Mouse (Mus musculus) left cerebral cortex, postnatal 25 days (tissue): ENCODE measurements around the gene Epb41l1. TPM values are rescaled to one million over a fixed set of nuclear protein-coding genes. Genes with fewer than 3 reads are reported as not detected.
A peak's percentile ranks its signal among the peaks of the same experiment; 100 is the strongest.
"Not testable (repeated sequence)": the region's sequence is repeated elsewhere in the genome, so short reads cannot be mapped to it uniquely, and the experiment has no call there.

Experiments
- DNase-seq, 2 experiments: peaks; one replicate each; pipeline ENCODE4 v3.0.0; 2022; ENCODE audit warnings: low spot score in 2 of 2, mixed read lengths in 1 of 2
- intact Hi-C: fragments of 180-260 bp; cut with DNase I; formaldehyde crosslinking; loops from one replicate; pipeline ENCODE4 v1.15.1; 2025
- total RNA-seq, 2 experiments: library from RNA; stranded (reverse); gene quantifications; 2 replicates each; pipeline ENCODE4 v1.2.3; 2021

Gene Epb41l1
- total RNA-seq, 2 experiments from 2014 or later, result 349 to 370 TPM

DNA sequence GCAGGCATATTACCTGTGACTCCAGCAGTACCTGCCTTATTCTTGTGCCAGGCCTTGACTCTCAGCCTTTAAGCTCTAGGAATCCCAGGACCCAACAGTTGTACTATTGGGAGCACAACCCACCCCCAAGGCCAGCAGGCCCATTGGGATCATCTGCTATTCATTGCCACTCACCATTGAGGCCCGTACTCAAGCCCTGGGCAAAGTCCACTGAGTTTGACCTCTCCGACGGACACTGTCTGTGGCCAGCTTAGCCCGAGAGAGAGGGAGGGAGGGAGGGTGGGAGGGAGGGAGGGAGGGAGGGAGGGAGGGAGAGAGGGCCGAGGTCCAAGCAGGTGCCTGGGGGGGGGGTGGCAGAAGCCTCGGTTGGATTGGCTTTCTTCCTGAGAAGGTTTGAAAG, 91.9 kb downstream of the Epb41l1 start:
- no peak for DNase-seq
- intact Hi-C loops, result no loop called here

GRCm38 (mm10) chr2:156515102-156515501, 94.4 kb downstream of the Epb41l1 start:
- intact Hi-C loops, result loop anchor here (1.0 to 5.0 kb wide), 3 partner anchors 133 to 203 kb away; partner anchors contain the start of genes Cnbd2 and Scand1
- DNase-seq, result no peak

DNA sequence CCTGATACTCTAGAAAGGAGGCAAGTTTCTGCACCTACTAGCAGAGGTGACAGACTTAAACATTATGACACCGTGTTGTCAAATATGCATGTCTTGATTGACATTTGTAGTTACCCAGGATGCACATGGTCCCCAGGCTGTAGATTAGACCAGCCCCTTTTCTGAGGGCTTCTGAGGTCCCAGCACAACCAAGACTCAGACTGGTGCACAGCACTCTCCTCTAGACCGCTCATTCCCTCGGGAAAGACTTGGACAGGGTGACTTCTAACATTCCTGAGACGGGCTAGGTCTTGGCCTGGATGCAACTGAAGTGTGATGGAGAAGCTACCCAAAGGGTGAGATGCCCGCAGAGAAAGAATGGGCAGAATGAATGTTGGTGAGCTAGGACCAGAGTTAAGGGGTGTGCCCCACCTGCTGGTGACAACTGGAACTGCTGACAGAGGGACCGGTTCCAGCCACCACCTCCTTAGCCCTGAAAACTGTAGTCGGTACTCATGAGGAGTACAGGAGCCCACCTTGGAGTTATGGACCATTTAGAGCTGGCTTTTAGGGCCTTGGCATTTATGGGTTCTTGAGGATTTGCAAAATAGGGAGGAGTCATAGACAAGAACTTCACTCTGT, 95.0 kb downstream of the Epb41l1 start:
- intact Hi-C loops, result loop anchor here (1.0 to 5.0 kb wide), 3 partner anchors 133 to 203 kb away; partner anchors contain the start of genes Cnbd2 and Scand1
- peak; percentile 81 to 84 for DNase-seq

GRCm38 (mm10) chr2:156516678-156517077, 96.0 kb downstream of the Epb41l1 start:
- not testable (repeated sequence) for DNase-seq
- intact Hi-C loops, result loop anchor here (5.0 kb wide), 2 partner anchors 134 to 174 kb away; no protein-coding TSS in a partner anchor

- peak in 1 of 2 experiments; percentile 79 for DNase-seq
- intact Hi-C loops, result loop anchor here (5.0 kb wide), 2 partner anchors 136 to 176 kb away; no protein-coding TSS in a partner anchor
Observed at GRCm38 (mm10) chr2:156518306-156518705, 97.6 kb downstream of the Epb41l1 start.

DNA sequence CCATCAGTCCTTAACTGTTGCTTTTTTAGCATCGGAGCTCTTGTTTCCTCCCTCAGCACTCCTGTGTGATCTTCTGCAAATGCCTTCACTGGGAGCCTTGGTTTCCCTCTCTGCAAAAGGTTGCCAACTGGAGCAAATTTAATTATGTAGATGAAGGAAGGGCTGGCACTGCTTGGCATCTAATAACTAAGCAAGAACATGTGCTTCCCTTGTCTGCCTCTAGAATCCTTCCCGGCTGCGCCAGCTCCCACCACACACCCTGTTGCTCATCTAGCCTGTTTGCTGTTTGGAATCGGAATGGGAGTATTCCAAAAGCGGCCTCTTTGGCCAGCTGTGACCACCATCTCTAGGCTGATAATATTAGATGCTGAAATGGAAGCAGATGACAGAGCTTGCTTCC, 98.9 kb downstream of the Epb41l1 start:
- intact Hi-C loops, result loop anchor here (5.0 kb wide), 2 partner anchors 137 to 177 kb away; no protein-coding TSS in a partner anchor
- DNase-seq, result peak in 1 of 2 experiments; percentile 41

GRCm38 (mm10) chr2:156522994-156523393, 102.3 kb downstream of the Epb41l1 start:
- intact Hi-C loops, result no loop called here

GRCm38 (mm10) chr2:156524078-156524477, 103.4 kb downstream of the Epb41l1 start:
- intact Hi-C loops, result no loop called here
- no peak for DNase-seq

More at GRCm38 (mm10) chr2:156522994-156523393, 102.3 kb downstream of the Epb41l1 start:
- no peak for DNase-seq

DNA sequence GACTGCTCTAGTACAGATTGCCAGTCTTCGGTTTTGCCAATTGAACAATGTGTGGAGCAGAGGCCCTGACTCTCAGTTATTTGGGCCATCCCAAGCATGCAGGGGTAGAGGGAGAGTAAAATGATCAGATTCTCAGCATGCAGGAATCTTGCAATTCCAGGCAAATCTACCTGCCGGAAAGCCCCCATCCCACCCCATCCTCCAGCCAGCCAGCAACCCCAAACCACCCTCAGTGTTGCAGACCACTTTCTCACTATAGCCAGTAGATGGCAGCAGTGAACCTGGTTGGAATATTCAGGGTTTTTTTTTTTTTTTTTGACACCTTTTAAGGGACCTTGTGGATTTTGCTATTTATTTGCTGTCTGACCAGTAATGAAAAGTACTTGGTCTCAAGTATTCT, 109.0 kb downstream of the Epb41l1 start:
- intact Hi-C loops, result loop anchor here (1.0 kb wide), 1 partner anchor 176 kb away; no protein-coding TSS in a partner anchor
- DNase-seq, result no peak

DNA sequence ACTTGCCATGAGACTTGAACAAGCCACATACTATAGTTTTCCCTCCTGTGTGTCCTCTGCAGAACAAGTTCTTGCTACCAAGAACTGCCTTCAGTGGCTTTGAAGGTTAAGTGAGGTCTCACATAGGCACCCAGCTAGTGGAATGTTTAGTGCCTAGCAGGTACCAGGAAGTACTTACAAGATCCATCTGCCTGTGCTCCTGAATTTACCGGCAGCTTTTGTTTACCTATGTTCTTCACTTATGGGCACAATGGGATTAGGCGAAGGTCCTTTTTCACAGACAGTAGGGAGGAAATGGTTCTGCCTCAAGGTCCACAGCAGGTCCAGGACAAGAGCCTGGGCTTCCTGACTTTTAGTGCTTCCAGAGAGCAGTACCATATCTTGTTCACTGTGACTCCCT, 112.5 kb downstream of the Epb41l1 start:
- no peak for DNase-seq
- intact Hi-C loops, result no loop called here

- DNase-seq, result no peak
- intact Hi-C loops, result no loop called here
Observed at GRCm38 (mm10) chr2:156538817-156539555, 118.3 kb downstream of the Epb41l1 start.

GRCm38 (mm10) chr2:156540991-156541390, 120.3 kb downstream of the Epb41l1 start:
- no peak for DNase-seq
- intact Hi-C loops, result loop anchor here (10.0 kb wide), 1 partner anchor 314 kb away; the partner anchor contains the start of gene 4930518I15Rik

DNA sequence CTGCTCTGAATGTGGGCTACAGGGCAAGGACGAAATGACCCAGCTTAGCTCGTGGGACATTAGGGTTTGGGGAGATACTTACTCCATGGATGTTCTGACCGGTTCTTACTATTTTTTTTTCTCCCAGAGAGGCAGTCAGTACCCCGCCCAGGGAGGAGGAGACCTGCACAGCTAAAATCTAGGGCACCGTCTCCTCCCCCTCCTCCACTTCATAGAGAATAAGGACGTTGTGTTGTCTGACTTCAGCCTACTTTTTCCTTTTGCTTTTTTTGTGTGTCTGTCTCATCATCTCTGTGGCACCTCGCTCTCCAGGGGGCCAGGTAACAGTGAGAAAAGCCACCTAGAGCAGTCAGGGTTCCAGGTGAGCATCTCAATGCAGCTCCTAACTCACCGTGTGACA, 121.7 kb downstream of the Epb41l1 start:
- intact Hi-C loops, result loop anchor here (10.0 kb wide), 1 partner anchor 312 kb away; the partner anchor contains the start of gene 4930518I15Rik

GRCm38 (mm10) chr2:156543804-156544203, 123.1 kb downstream of the Epb41l1 start:
- intact Hi-C loops, result loop anchor here (10.0 kb wide), 1 partner anchor 311 kb away; the partner anchor contains the start of gene 4930518I15Rik
- no peak for DNase-seq

More for the DNA sequence above, 121.7 kb downstream of the Epb41l1 start:
- peak in 1 of 2 experiments; percentile 60 for DNase-seq

GRCm38 (mm10) chr2:156547123-156547891, 126.6 kb downstream of the Epb41l1 start, which contains the start of gene Aar2:
Gene Aar2 (plus strand): TSS chr2:156547584.
- peak; percentile 76 to 79 for DNase-seq
- intact Hi-C loops, result loop anchor here (5.0 to 10.0 kb wide), 3 partner anchors 70 to 307 kb away; partner anchors contain the start of gene 4930518I15Rik

DNA sequence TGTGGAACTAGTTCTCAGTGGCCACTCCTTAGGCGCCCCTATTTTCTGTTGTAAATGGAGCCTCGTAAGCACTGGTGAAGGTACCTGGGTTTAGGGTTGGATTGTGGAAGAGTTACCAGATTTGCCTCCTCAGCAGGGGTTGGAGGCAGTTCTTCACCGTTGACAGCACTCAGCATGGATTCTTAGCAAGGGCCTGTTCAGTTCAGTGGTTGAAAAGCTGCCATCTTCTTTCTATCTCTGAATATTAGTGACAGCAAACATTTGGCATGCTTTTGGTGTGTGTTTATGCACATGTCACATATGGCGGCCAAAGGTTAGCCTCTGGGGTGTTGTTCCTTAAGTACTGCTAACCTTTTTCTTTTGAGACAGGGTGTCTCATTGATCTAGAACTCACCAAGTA, 131.7 kb downstream of the Epb41l1 start:
- intact Hi-C loops, result no loop called here
- DNase-seq, result no peak

- intact Hi-C loops, result no loop called here
- DNase-seq, result no peak
Observed at GRCm38 (mm10) chr2:156561808-156562207, 141.1 kb downstream of the Epb41l1 start.

- peak; percentile 42 to 73 for DNase-seq
- intact Hi-C loops, result no loop called here
Observed at GRCm38 (mm10) chr2:156563557-156563956, 142.8 kb downstream of the Epb41l1 start.

DNA sequence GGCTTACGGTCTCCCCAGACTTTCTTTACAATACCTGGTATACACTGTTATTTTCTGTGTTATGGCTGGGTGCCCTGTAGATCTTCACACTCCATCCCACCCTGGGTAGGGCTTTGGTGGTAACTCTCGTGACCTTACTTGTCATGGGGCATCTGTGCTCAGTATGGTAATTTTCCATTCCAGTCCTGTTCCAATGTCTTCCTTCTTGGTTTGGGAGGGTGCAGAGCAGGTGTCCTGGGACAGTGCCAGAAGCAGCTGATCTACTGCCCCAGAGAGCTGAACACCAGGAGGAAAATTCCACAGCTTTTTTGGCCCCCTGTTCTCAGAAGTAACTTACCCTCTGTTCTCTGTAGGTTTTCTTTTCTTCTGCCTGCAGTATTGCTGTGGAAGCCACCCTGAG, 145.8 kb downstream of the Epb41l1 start:
- no peak for DNase-seq
- intact Hi-C loops, result no loop called here
